Mouse (Mus musculus): ENCODE data around the gene Cdk5rap2.

Cdk5rap2 gene

GRCm38 (mm10) chr4:70353656-70354055, 56.6 kb downstream of the Cdk5rap2 start:
- peak in 1 of 2 experiments; percentile 54 for DNase-seq (ENCODE audit: low spot score in 2 of 2)

- DNase-seq (ENCODE audit: low spot score in 2 of 2): no peak
Measured at GRCm38 (mm10) chr4:70335444-70336144, 74.6 kb downstream of the Cdk5rap2 start.

- no peak for DNase-seq (ENCODE audit: low spot score in 2 of 2)
Measured at GRCm38 (mm10) chr4:70334995-70335394, 75.2 kb downstream of the Cdk5rap2 start.

- DNase-seq (ENCODE audit: low spot score in 2 of 2): no peak
Measured at GRCm38 (mm10) chr4:70332981-70333380, 77.3 kb downstream of the Cdk5rap2 start.

- DNase-seq (ENCODE audit: low spot score in 2 of 2): no peak
Measured at GRCm38 (mm10) chr4:70332576-70332975, 77.7 kb downstream of the Cdk5rap2 start.

GRCm38 (mm10) chr4:70331181-70331580, 79.1 kb downstream of the Cdk5rap2 start:
- no peak for DNase-seq (ENCODE audit: low spot score in 2 of 2)

- DNase-seq (ENCODE audit: low spot score in 2 of 2): no peak
Measured at GRCm38 (mm10) chr4:70328033-70328432, 82.2 kb downstream of the Cdk5rap2 start.

- DNase-seq (ENCODE audit: low spot score in 2 of 2): no peak
Measured at GRCm38 (mm10) chr4:70327436-70327835, 82.8 kb downstream of the Cdk5rap2 start.

GRCm38 (mm10) chr4:70321586-70321985, 88.7 kb downstream of the Cdk5rap2 start:
- DNase-seq (ENCODE audit: low spot score in 2 of 2): no peak

- DNase-seq (ENCODE audit: low spot score in 2 of 2): no peak
Measured at GRCm38 (mm10) chr4:70312170-70312569, 98.1 kb downstream of the Cdk5rap2 start.

GRCm38 (mm10) chr4:70311530-70311929, 98.7 kb downstream of the Cdk5rap2 start:
- DNase-seq (ENCODE audit: low spot score in 2 of 2): no peak

- DNase-seq (ENCODE audit: low spot score in 2 of 2): peak; percentile 24 to 67
Measured at GRCm38 (mm10) chr4:70307230-70307629, 103.0 kb downstream of the Cdk5rap2 start.

GRCm38 (mm10) chr4:70303870-70304269, 106.4 kb downstream of the Cdk5rap2 start:
- no peak for DNase-seq (ENCODE audit: low spot score in 2 of 2)

GRCm38 (mm10) chr4:70301187-70301586, 109.1 kb downstream of the Cdk5rap2 start:
- no peak for DNase-seq (ENCODE audit: low spot score in 2 of 2)

GRCm38 (mm10) chr4:70289361-70289760, 120.9 kb downstream of the Cdk5rap2 start:
- no peak for DNase-seq (ENCODE audit: low spot score in 2 of 2)

GRCm38 (mm10) chr4:70283163-70283562, 127.1 kb downstream of the Cdk5rap2 start:
- no peak for DNase-seq (ENCODE audit: low spot score in 2 of 2)

- no peak for DNase-seq (ENCODE audit: low spot score in 2 of 2)
Measured at GRCm38 (mm10) chr4:70278882-70279281, 131.4 kb downstream of the Cdk5rap2 start.

- no peak for DNase-seq (ENCODE audit: low spot score in 2 of 2)
Measured at GRCm38 (mm10) chr4:70278057-70278456, 132.2 kb downstream of the Cdk5rap2 start.

GRCm38 (mm10) chr4:70272943-70273342, 137.3 kb downstream of the Cdk5rap2 start:
- no peak for DNase-seq (ENCODE audit: low spot score in 2 of 2)

GRCm38 (mm10) chr4:70272527-70272926, 137.7 kb downstream of the Cdk5rap2 start:
- DNase-seq (ENCODE audit: low spot score in 2 of 2): no peak

- no peak for DNase-seq (ENCODE audit: low spot score in 2 of 2)
Measured at GRCm38 (mm10) chr4:70267213-70267906, 142.9 kb downstream of the Cdk5rap2 start.

- no peak for DNase-seq (ENCODE audit: low spot score in 2 of 2)
Measured at GRCm38 (mm10) chr4:70265248-70265647, 145.0 kb downstream of the Cdk5rap2 start.

- DNase-seq (ENCODE audit: low spot score in 2 of 2): no peak
Measured at GRCm38 (mm10) chr4:70262850-70263249, 147.4 kb downstream of the Cdk5rap2 start.
